Mouse (Mus musculus): ENCODE data around the gene Dnajc16. TPM values are rescaled to one million over a fixed set of nuclear protein-coding genes. Genes with fewer than 3 reads are reported as not detected.

Gene Dnajc16
- polyA plus RNA-seq, 1 experiment from 2014 or later = 3.3 TPM

- peak overlapping the region; percentile 90 for H3K4me2 ChIP-seq (replicated peaks; ENCODE audit: low read depth)
- no peak for TF ChIP-seq CTCF (IDR thresholded peaks at IDR 0.05; ENCODE audit: low read depth)
- peak overlapping the region; percentile 85 for H3K4me3 ChIP-seq (ENCODE audit: low read depth, low read length)
- H3K9ac ChIP-seq (ENCODE audit: low read depth, low read length) = peak overlapping the region; percentile 94
- WGBS = 10% methylated on average over 13 of the region's 13 CpGs
- ATAC-seq = no peak
- no peak overlapping the region for H3K27ac ChIP-seq (ENCODE audit: low read depth, low read length)
- H3K9me3 ChIP-seq (ENCODE audit: control insufficient read depth) = no peaks in the 10 kb centered on the region
- H3K36me3 ChIP-seq (ENCODE audit: control insufficient read depth, insufficient read depth) = 0 out of 2 replicates have a peak, but pooled peaks cover 8% of the 10 kb centered on the region
- no peaks in the 10 kb centered on the region for H3K4me1 ChIP-seq (replicated peaks; ENCODE audit: control insufficient read depth, insufficient read depth, low read length)
- no peaks in the 10 kb centered on the region for H3K27me3 ChIP-seq (replicated peaks; ENCODE audit: control insufficient read depth, insufficient read depth, low read length)
Measured at GRCm38 (mm10) chr4:141723673-141724068, 67.1 kb downstream of the Dnajc16 start.

GRCm38 (mm10) chr4:141722731-141723672, 67.7 kb downstream of the Dnajc16 start, which contains the start of gene Ddi2:
Gene Ddi2, minus strand, starts transcription at chr4:141723419.
- peak within 1 kb of the TSS; percentile 90 for H3K4me2 ChIP-seq (replicated peaks; ENCODE audit: low read depth)
- H3K36me3 ChIP-seq (ENCODE audit: control insufficient read depth, insufficient read depth) = peaks cover 8% of the 10 kb centered on the region; the same call in 1 of the 2 replicates
- ATAC-seq = peak; percentile 82
- H3K9ac ChIP-seq (ENCODE audit: low read depth, low read length) = peak within 1 kb of the TSS; percentile 94
- under 1% methylated on average over 70 of the region's 105 CpGs for WGBS
- H3K9me3 ChIP-seq (ENCODE audit: control insufficient read depth) = no peaks in the 10 kb centered on the region
- TF ChIP-seq CTCF (IDR thresholded peaks at IDR 0.05; ENCODE audit: low read depth) = no peak
- no peaks in the 10 kb centered on the region for H3K27me3 ChIP-seq (replicated peaks; ENCODE audit: control insufficient read depth, insufficient read depth, low read length)
- H3K27ac ChIP-seq (ENCODE audit: low read depth, low read length) = peak within 1 kb of the TSS; percentile 98
- H3K4me1 ChIP-seq (replicated peaks; ENCODE audit: control insufficient read depth, insufficient read depth, low read length) = no peaks in the 10 kb centered on the region
- peak within 1 kb of the TSS; percentile 85 for H3K4me3 ChIP-seq (ENCODE audit: low read depth, low read length)

GRCm38 (mm10) chr4:141721961-141722360, 68.8 kb downstream of the Dnajc16 start:
- peak overlapping the region; percentile 90 for H3K4me2 ChIP-seq (replicated peaks; ENCODE audit: low read depth)
- no peaks in the 10 kb centered on the region for H3K9me3 ChIP-seq (ENCODE audit: control insufficient read depth)
- no peak for TF ChIP-seq CTCF (IDR thresholded peaks at IDR 0.05; ENCODE audit: low read depth)
- peaks cover 8% of the 10 kb centered on the region; the same call in 1 of the 2 replicates for H3K36me3 ChIP-seq (ENCODE audit: control insufficient read depth, insufficient read depth)
- no peak for ATAC-seq
- H3K4me3 ChIP-seq (ENCODE audit: low read depth, low read length) = peak overlapping the region; percentile 85
- peak overlapping the region; percentile 94 for H3K9ac ChIP-seq (ENCODE audit: low read depth, low read length)
- WGBS = 8% methylated on average over 6 of the region's 6 CpGs
- H3K4me1 ChIP-seq (replicated peaks; ENCODE audit: control insufficient read depth, insufficient read depth, low read length) = no peaks in the 10 kb centered on the region
- peak overlapping the region; percentile 98; the same call in 1 of the 2 replicates for H3K27ac ChIP-seq (ENCODE audit: low read depth, low read length)
- H3K27me3 ChIP-seq (replicated peaks; ENCODE audit: control insufficient read depth, insufficient read depth, low read length) = no peaks in the 10 kb centered on the region

GRCm38 (mm10) chr4:141720761-141721523, 69.8 kb downstream of the Dnajc16 start:
- H3K4me3 ChIP-seq (ENCODE audit: low read depth, low read length) = peak overlapping the region; percentile 85
- 17% methylated on average over 6 of the region's 6 CpGs for WGBS
- H3K4me2 ChIP-seq (replicated peaks; ENCODE audit: low read depth) = peak overlapping the region; percentile 90
- no peak overlapping the region for H3K9ac ChIP-seq (ENCODE audit: low read depth, low read length)
- no peaks in the 10 kb centered on the region for H3K4me1 ChIP-seq (replicated peaks; ENCODE audit: control insufficient read depth, insufficient read depth, low read length)
- no peak for TF ChIP-seq CTCF (IDR thresholded peaks at IDR 0.05; ENCODE audit: low read depth)
- peaks cover 8% of the 10 kb centered on the region; the same call in 1 of the 2 replicates for H3K36me3 ChIP-seq (ENCODE audit: control insufficient read depth, insufficient read depth)
- H3K27ac ChIP-seq (ENCODE audit: low read depth, low read length) = no peak overlapping the region
- no peak for ATAC-seq
- H3K9me3 ChIP-seq (ENCODE audit: control insufficient read depth) = no peaks in the 10 kb centered on the region
- no peaks in the 10 kb centered on the region for H3K27me3 ChIP-seq (replicated peaks; ENCODE audit: control insufficient read depth, insufficient read depth, low read length)

- ATAC-seq = no peak
- Histone ChIP-seq H3K9me3 (ENCODE audit: control insufficient read depth) (no peaks in the 10 kb centered on the region), H3K9ac (ENCODE audit: low read depth, low read length) (no peak overlapping the region), H3K27ac (ENCODE audit: low read depth, low read length) (0 out of 2 replicates have a peak overlapping the region, but pooled peaks have one; percentile 17), H3K4me2 (replicated peaks; ENCODE audit: low read depth) (no peak overlapping the region), H3K27me3 (replicated peaks; ENCODE audit: control insufficient read depth, insufficient read depth, low read length) (no peaks in the 10 kb centered on the region), H3K4me1 (replicated peaks; ENCODE audit: control insufficient read depth, insufficient read depth, low read length) (no peaks in the 10 kb centered on the region), H3K4me3 (ENCODE audit: low read depth, low read length) (no peak overlapping the region), H3K36me3 (ENCODE audit: control insufficient read depth, insufficient read depth) (peaks cover 9% of the 10 kb centered on the region; the same call in 1 of the 2 replicates)
- TF ChIP-seq CTCF (IDR thresholded peaks at IDR 0.05; ENCODE audit: low read depth) = no peak
- WGBS = 95% methylated on average over 1 of the region's 1 CpGs
Measured at GRCm38 (mm10) chr4:141719304-141719703, 71.4 kb downstream of the Dnajc16 start.

GRCm38 (mm10) chr4:141717633-141718032, 73.1 kb downstream of the Dnajc16 start:
- Histone ChIP-seq H3K4me1 (replicated peaks; ENCODE audit: control insufficient read depth, insufficient read depth, low read length) (no peaks in the 10 kb centered on the region), H3K9ac (ENCODE audit: low read depth, low read length) (no peak overlapping the region), H3K9me3 (ENCODE audit: control insufficient read depth) (no peaks in the 10 kb centered on the region), H3K36me3 (ENCODE audit: control insufficient read depth, insufficient read depth) (peaks cover 15% of the 10 kb centered on the region; the same call in 1 of the 2 replicates), H3K4me3 (ENCODE audit: low read depth, low read length) (no peak overlapping the region), H3K27ac (ENCODE audit: low read depth, low read length) (no peak overlapping the region), H3K27me3 (replicated peaks; ENCODE audit: control insufficient read depth, insufficient read depth, low read length) (no peaks in the 10 kb centered on the region), H3K4me2 (replicated peaks; ENCODE audit: low read depth) (no peak overlapping the region)
- ATAC-seq = no peak
- no peak for TF ChIP-seq CTCF (IDR thresholded peaks at IDR 0.05; ENCODE audit: low read depth)
- WGBS = 67% methylated on average over 4 of the region's 4 CpGs
